In genomic region chr17:50006721-50007351, GRCm38 (mm10) we compare ENCODE assay signal across 8 mouse cellular contexts.
A peak's percentile ranks its signal among the peaks of the same experiment; 100 is the strongest.
DNase-seq lines count a peak whose midpoint lies in the region; ATAC-seq and TF ChIP-seq lines count a peak whose summit lies in the region.

No protein-coding gene starts in this region.

- no peaks in the 10 kb centered on the region; the same call in 1 of the 2 replicates for H3K9me3 ChIP-seq in heart, embryonic 13.5 days
- H3K9me3 ChIP-seq in ES-E14 (ENCODE audit: control insufficient read depth, insufficient read depth, low read depth, low read length), result no peaks in the 10 kb centered on the region
- no peaks in the 10 kb centered on the region for H3K9me3 ChIP-seq in hindbrain, embryonic 12.5 days (replicated peaks)
- H3K9me3 ChIP-seq in neural tube, embryonic 14.5 days (ENCODE audit: control insufficient read depth, low read length), result no peaks in the 10 kb centered on the region

- H3K27ac ChIP-seq in heart, embryonic 13.5 days (replicated peaks), result peak overlapping the region; percentile 61
- H3K27ac ChIP-seq in ES-E14 (ENCODE audit: insufficient read depth, low read depth, low read length, poor library complexity, severe bottlenecking), result 0 out of 2 replicates have a peak overlapping the region, but pooled peaks have one; percentile 35
- peak overlapping the region; percentile 90 for H3K27ac ChIP-seq in hindbrain, embryonic 12.5 days
- peak overlapping the region; percentile 70 for H3K27ac ChIP-seq in neural tube, embryonic 14.5 days (ENCODE audit: low read depth, low read length)

- 0 out of 2 replicates have a peak, but pooled peaks cover 4% of the 10 kb centered on the region for H3K36me3 ChIP-seq in heart, embryonic 13.5 days
- no peaks in the 10 kb centered on the region for H3K36me3 ChIP-seq in ES-E14 (ENCODE audit: control insufficient read depth, insufficient read depth, low read length, poor library complexity, severe bottlenecking)
- H3K36me3 ChIP-seq in hindbrain, embryonic 12.5 days, result no peaks in the 10 kb centered on the region
- H3K36me3 ChIP-seq in neural tube, embryonic 14.5 days (ENCODE audit: control insufficient read depth, insufficient read depth, low read length), result no peaks in the 10 kb centered on the region

- no peak for DNase-seq in heart, adult 18-20 months
- no peak for DNase-seq in ES-E14 (ENCODE audit: low read depth, low spot score)
- peak; percentile 86 for DNase-seq in embryo, embryonic 10 days (ENCODE audit: low spot score)
- DNase-seq in gastrocnemius, postnatal 10 days, result no peak

- in situ Hi-C loops in ES-E14 (cut with MboI; ENCODE audit: low sequenced_read_pairs in 2 of 2, unreplicated experiment in 2 of 2), result no loop called here

- H3K4me2 ChIP-seq in heart, embryonic 13.5 days, result peak overlapping the region; percentile 42; the same call in 1 of the 2 replicates
- H3K4me2 ChIP-seq in hindbrain, embryonic 12.5 days (replicated peaks), result peak overlapping the region; percentile 21
- no peak overlapping the region for H3K4me2 ChIP-seq in neural tube, embryonic 14.5 days (ENCODE audit: low read depth, low read length)

- no peak for ATAC-seq in heart, embryonic 13.5 days (ENCODE audit: extremely low read depth, insufficient number of reproducible peaks, low FRiP score, low TSS enrichment)
- ATAC-seq in hindbrain, embryonic 12.5 days (ENCODE audit: low FRiP score), result peak; percentile 92
- ATAC-seq in neural tube, embryonic 14.5 days (ENCODE audit: low read depth), result peak; percentile 85
- ATAC-seq in erythroblast, adult 5-6 weeks (replicated peaks; ENCODE audit: low FRiP score, poor library complexity, severe bottlenecking), result no peak

- H3K4me1 ChIP-seq in heart, embryonic 13.5 days, result peaks cover 47% of the 10 kb centered on the region
- peaks cover 0 to 8% of the 10 kb centered on the region in 2 experiments; a peak in 1 of 4 replicates for H3K4me1 ChIP-seq in ES-E14 (ENCODE audit: control insufficient read depth in 2 of 2, insufficient read depth in 2 of 2, low read length in 2 of 2, poor library complexity in 1 of 2)
- peaks cover 30% of the 10 kb centered on the region for H3K4me1 ChIP-seq in hindbrain, embryonic 12.5 days
- peaks cover 11% of the 10 kb centered on the region for H3K4me1 ChIP-seq in neural tube, embryonic 14.5 days (ENCODE audit: control insufficient read depth, insufficient read depth, low read length)

- H3K27me3 ChIP-seq in heart, embryonic 13.5 days (replicated peaks), result no peaks in the 10 kb centered on the region
- H3K27me3 ChIP-seq in hindbrain, embryonic 12.5 days, result no peaks in the 10 kb centered on the region; the same call in 1 of the 2 replicates
- H3K27me3 ChIP-seq in neural tube, embryonic 14.5 days (ENCODE audit: control insufficient read depth, insufficient read depth, low read length), result no peaks in the 10 kb centered on the region

- H3K4me3 ChIP-seq in heart, embryonic 13.5 days, result no peak overlapping the region
- H3K4me3 ChIP-seq in ES-E14 (ENCODE audit: insufficient read depth in 1 of 2, low read depth in 1 of 2, low read length in 2 of 2, poor library complexity in 1 of 2, severe bottlenecking in 1 of 2), result no peak overlapping the region
- H3K4me3 ChIP-seq in hindbrain, embryonic 12.5 days, result no peak overlapping the region
- no peak overlapping the region for H3K4me3 ChIP-seq in neural tube, embryonic 14.5 days (ENCODE audit: low read depth, low read length)

- WGBS in heart, embryonic 13.5 days, result 12% methylated on average over 9 of the region's 9 CpGs
- 5% methylated on average over 9 of the region's 9 CpGs for WGBS in hindbrain, embryonic 12.5 days
- WGBS in neural tube, embryonic 14.5 days, result 5% methylated on average over 9 of the region's 9 CpGs

- H3K9ac ChIP-seq in heart, embryonic 13.5 days, result peak overlapping the region; percentile 54; the same call in 1 of the 2 replicates
- H3K9ac ChIP-seq in ES-E14 (ENCODE audit: insufficient read depth, low read depth, low read length, poor library complexity, severe bottlenecking), result no peak overlapping the region
- no peak overlapping the region for H3K9ac ChIP-seq in hindbrain, embryonic 12.5 days
- H3K9ac ChIP-seq in neural tube, embryonic 14.5 days (replicated peaks; ENCODE audit: low read depth, low read length), result no peak overlapping the region; the same call in 1 of the 2 replicates

TF ChIP-seq in ES-E14, 5 proteins besides CTCF, POLR2A, EP300 and RAD21:
- no peak for TF ChIP-seq HCFC1 (IDR thresholded peaks at IDR 0.05; ENCODE audit: borderline replicate concordance, insufficient read depth, low read length)
- TF ChIP-seq CHD2 (IDR thresholded peaks at IDR 0.05; ENCODE audit: low read depth, low read length), result no peak
- no peak for TF ChIP-seq ZNF384 (IDR thresholded peaks at IDR 0.05; ENCODE audit: low read depth, low read length)
- no peak for TF ChIP-seq MAFK (IDR thresholded peaks at IDR 0.05; ENCODE audit: insufficient read depth, low read depth, low read length)
- no peak for TF ChIP-seq ZC3H11A (IDR thresholded peaks at IDR 0.05; ENCODE audit: borderline replicate concordance, low read depth, low read length)

Comparison
In these comparisons a context has a peak if more than half of its experiments do, and no peak if none do; other contexts are left out.
1. ATAC-seq: peak in hindbrain, embryonic 12.5 days (single experiment) and neural tube, embryonic 14.5 days (single experiment); none in heart, embryonic 13.5 days (single experiment) and erythroblast, adult 5-6 weeks (single experiment).
2. H3K27ac ChIP-seq: peak in every context shown above with its lines; median percentile 90 in hindbrain, embryonic 12.5 days; 70 in neural tube, embryonic 14.5 days; 61 in heart, embryonic 13.5 days; 35 in ES-E14.